Mouse (Mus musculus): ENCODE results near the gene Nos1ap. TPM values are rescaled to one million over a fixed set of nuclear protein-coding genes. Genes with fewer than 3 reads are reported as not detected.
A peak's percentile ranks its signal among the peaks of the same experiment; 100 is the strongest.

Gene Nos1ap
- polyA plus RNA-seq, 1 experiment from 2014 or later = 26.9 TPM

- Histone ChIP-seq H3K27ac (ENCODE audit: low read length) (peak overlapping the region; percentile 62; the same call in 1 of the 2 replicates), H3K27me3 (replicated peaks; ENCODE audit: control insufficient read depth, insufficient read depth, low read length) (no peaks in the 10 kb centered on the region), H3K4me2 (ENCODE audit: low read length) (no peak overlapping the region), H3K36me3 (ENCODE audit: control insufficient read depth, insufficient read depth) (no peaks in the 10 kb centered on the region), H3K9ac (replicated peaks; ENCODE audit: low read depth, low read length) (no peak overlapping the region), H3K4me3 (replicated peaks; ENCODE audit: low read length) (no peak overlapping the region), H3K9me3 (ENCODE audit: control insufficient read depth, low read length) (no peaks in the 10 kb centered on the region), H3K4me1 (replicated peaks; ENCODE audit: control insufficient read depth, insufficient read depth, low read length) (peaks cover 24% of the 10 kb centered on the region)
- no peak for ATAC-seq
- WGBS = 62% methylated on average over 4 of the region's 4 CpGs
Measured at GRCm38 (mm10) chr1:170478791-170479457, 110.7 kb downstream of the Nos1ap start.

- no peaks in the 10 kb centered on the region for H3K27me3 ChIP-seq (replicated peaks; ENCODE audit: control insufficient read depth, insufficient read depth, low read length)
- ATAC-seq = peak; percentile 87
- no peak overlapping the region for H3K4me2 ChIP-seq (ENCODE audit: low read length)
- H3K4me3 ChIP-seq (replicated peaks; ENCODE audit: low read length) = no peak overlapping the region
- no peak overlapping the region for H3K9ac ChIP-seq (replicated peaks; ENCODE audit: low read depth, low read length)
- WGBS = 17% methylated on average over 10 of the region's 10 CpGs
- peaks cover 24% of the 10 kb centered on the region for H3K4me1 ChIP-seq (replicated peaks; ENCODE audit: control insufficient read depth, insufficient read depth, low read length)
- no peaks in the 10 kb centered on the region for H3K9me3 ChIP-seq (ENCODE audit: control insufficient read depth, low read length)
- H3K27ac ChIP-seq (ENCODE audit: low read length) = peak overlapping the region; percentile 62
- H3K36me3 ChIP-seq (ENCODE audit: control insufficient read depth, insufficient read depth) = no peaks in the 10 kb centered on the region
Measured at GRCm38 (mm10) chr1:170477636-170478600, 111.7 kb downstream of the Nos1ap start.

GRCm38 (mm10) chr1:170473460-170473859 is 116.2 kb downstream of the Nos1ap start:
- 87% methylated on average over 6 of the region's 6 CpGs for WGBS
- Histone ChIP-seq H3K27me3 (replicated peaks; ENCODE audit: control insufficient read depth, insufficient read depth, low read length) (no peaks in the 10 kb centered on the region), H3K4me3 (replicated peaks; ENCODE audit: low read length) (no peak overlapping the region), H3K9me3 (ENCODE audit: control insufficient read depth, low read length) (no peaks in the 10 kb centered on the region), H3K4me2 (ENCODE audit: low read length) (no peak overlapping the region), H3K27ac (ENCODE audit: low read length) (no peak overlapping the region), H3K36me3 (ENCODE audit: control insufficient read depth, insufficient read depth) (no peaks in the 10 kb centered on the region), H3K9ac (replicated peaks; ENCODE audit: low read depth, low read length) (no peak overlapping the region), H3K4me1 (replicated peaks; ENCODE audit: control insufficient read depth, insufficient read depth, low read length) (peaks cover 17% of the 10 kb centered on the region)
- ATAC-seq = no peak

GRCm38 (mm10) chr1:170472861-170473260 is 116.8 kb downstream of the Nos1ap start:
- H3K4me1 ChIP-seq (replicated peaks; ENCODE audit: control insufficient read depth, insufficient read depth, low read length) = peaks cover 11% of the 10 kb centered on the region
- no peak overlapping the region for H3K4me3 ChIP-seq (replicated peaks; ENCODE audit: low read length)
- no peaks in the 10 kb centered on the region for H3K9me3 ChIP-seq (ENCODE audit: control insufficient read depth, low read length)
- H3K4me2 ChIP-seq (ENCODE audit: low read length) = no peak overlapping the region
- H3K36me3 ChIP-seq (ENCODE audit: control insufficient read depth, insufficient read depth) = no peaks in the 10 kb centered on the region
- no peaks in the 10 kb centered on the region for H3K27me3 ChIP-seq (replicated peaks; ENCODE audit: control insufficient read depth, insufficient read depth, low read length)
- H3K27ac ChIP-seq (ENCODE audit: low read length) = no peak overlapping the region
- no peak overlapping the region for H3K9ac ChIP-seq (replicated peaks; ENCODE audit: low read depth, low read length)
- no peak for ATAC-seq

GRCm38 (mm10) chr1:170466099-170467009 is 123.3 kb downstream of the Nos1ap start:
- Histone ChIP-seq H3K36me3 (ENCODE audit: control insufficient read depth, insufficient read depth) (no peaks in the 10 kb centered on the region), H3K27ac (ENCODE audit: low read length) (peak overlapping the region; percentile 49), H3K9ac (replicated peaks; ENCODE audit: low read depth, low read length) (no peak overlapping the region), H3K9me3 (ENCODE audit: control insufficient read depth, low read length) (no peaks in the 10 kb centered on the region), H3K4me1 (replicated peaks; ENCODE audit: control insufficient read depth, insufficient read depth, low read length) (peaks cover 18% of the 10 kb centered on the region), H3K4me2 (ENCODE audit: low read length) (no peak overlapping the region), H3K27me3 (replicated peaks; ENCODE audit: control insufficient read depth, insufficient read depth, low read length) (no peaks in the 10 kb centered on the region), H3K4me3 (replicated peaks; ENCODE audit: low read length) (no peak overlapping the region)
- peak; percentile 82 for ATAC-seq
- 36% methylated on average over 6 of the region's 6 CpGs for WGBS

DNA sequence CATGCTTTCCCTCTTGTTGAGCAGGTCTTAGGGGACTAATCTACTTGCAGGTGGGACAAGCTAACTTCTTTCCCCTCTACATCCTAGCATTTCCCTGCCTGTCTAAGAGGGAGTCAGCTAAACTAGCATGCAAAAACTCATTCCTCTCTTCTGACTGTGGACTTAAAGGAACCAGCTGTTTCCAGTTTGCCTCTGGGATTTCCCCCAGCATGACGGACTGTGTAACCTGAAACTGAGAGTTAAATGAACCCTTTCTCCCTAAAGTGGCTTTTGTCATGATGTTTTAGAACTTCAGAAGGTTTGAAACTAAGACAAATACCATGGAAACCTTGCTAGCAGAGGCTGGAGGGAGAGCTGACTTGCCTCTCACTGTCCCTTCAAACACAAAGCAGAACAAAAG is 127.5 kb downstream of the Nos1ap start:
- no peak for ATAC-seq
- Histone ChIP-seq H3K27ac (ENCODE audit: low read length) (no peak overlapping the region), H3K27me3 (replicated peaks; ENCODE audit: control insufficient read depth, insufficient read depth, low read length) (no peaks in the 10 kb centered on the region), H3K9me3 (ENCODE audit: control insufficient read depth, low read length) (no peaks in the 10 kb centered on the region), H3K36me3 (ENCODE audit: control insufficient read depth, insufficient read depth) (no peaks in the 10 kb centered on the region), H3K9ac (replicated peaks; ENCODE audit: low read depth, low read length) (no peak overlapping the region), H3K4me2 (ENCODE audit: low read length) (no peak overlapping the region), H3K4me3 (replicated peaks; ENCODE audit: low read length) (no peak overlapping the region), H3K4me1 (replicated peaks; ENCODE audit: control insufficient read depth, insufficient read depth, low read length) (peaks cover 24% of the 10 kb centered on the region)
- WGBS = 79% methylated on average over 1 of the region's 1 CpGs

- no peak overlapping the region for H3K4me2 ChIP-seq (ENCODE audit: low read length)
- ATAC-seq = peak; percentile 78
- H3K9ac ChIP-seq (replicated peaks; ENCODE audit: low read depth, low read length) = no peak overlapping the region
- H3K36me3 ChIP-seq (ENCODE audit: control insufficient read depth, insufficient read depth) = no peaks in the 10 kb centered on the region
- 21% methylated on average over 5 of the region's 5 CpGs for WGBS
- H3K27me3 ChIP-seq (replicated peaks; ENCODE audit: control insufficient read depth, insufficient read depth, low read length) = no peaks in the 10 kb centered on the region
- peaks cover 8% of the 10 kb centered on the region for H3K4me1 ChIP-seq (replicated peaks; ENCODE audit: control insufficient read depth, insufficient read depth, low read length)
- H3K27ac ChIP-seq (ENCODE audit: low read length) = no peak overlapping the region
- H3K4me3 ChIP-seq (replicated peaks; ENCODE audit: low read length) = no peak overlapping the region
- H3K9me3 ChIP-seq (ENCODE audit: control insufficient read depth, low read length) = no peaks in the 10 kb centered on the region
Measured at GRCm38 (mm10) chr1:170459896-170460602, 129.6 kb downstream of the Nos1ap start.

DNA sequence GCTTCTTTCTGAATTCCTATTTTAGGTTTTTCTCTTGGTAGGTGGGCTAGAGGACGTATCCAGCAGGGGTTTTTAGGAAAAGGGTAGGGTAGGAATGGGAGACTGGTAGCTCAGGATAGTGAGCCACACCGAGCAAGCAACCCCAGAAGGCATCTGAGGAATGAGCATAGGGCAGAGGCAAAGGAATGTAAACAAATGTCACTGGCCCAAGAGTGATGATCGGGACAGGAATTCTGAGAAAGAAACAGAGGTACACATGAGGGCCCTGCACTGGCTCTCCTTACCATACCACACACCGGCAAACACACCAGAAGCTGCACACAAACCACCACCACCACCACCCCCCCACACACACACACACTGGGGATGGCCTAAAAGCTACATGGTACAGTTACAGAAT is 132.0 kb downstream of the Nos1ap start:
- H3K9ac ChIP-seq (replicated peaks; ENCODE audit: low read depth, low read length) = no peak overlapping the region
- ATAC-seq = no peak
- WGBS = 91% methylated on average over 4 of the region's 4 CpGs

More for the DNA sequence above, 132.0 kb downstream of the Nos1ap start:
- Histone ChIP-seq H3K4me2 (ENCODE audit: low read length) (no peak overlapping the region), H3K4me1 (replicated peaks; ENCODE audit: control insufficient read depth, insufficient read depth, low read length) (peaks cover 8% of the 10 kb centered on the region), H3K9me3 (ENCODE audit: control insufficient read depth, low read length) (0 out of 2 replicates have a peak, but pooled peaks cover 2% of the 10 kb centered on the region), H3K27ac (ENCODE audit: low read length) (no peak overlapping the region), H3K36me3 (ENCODE audit: control insufficient read depth, insufficient read depth) (no peaks in the 10 kb centered on the region), H3K4me3 (replicated peaks; ENCODE audit: low read length) (no peak overlapping the region), H3K27me3 (replicated peaks; ENCODE audit: control insufficient read depth, insufficient read depth, low read length) (no peaks in the 10 kb centered on the region)

Measured in forebrain, embryonic 16.5 days (tissue).